Mouse (Mus musculus): ENCODE results near the gene Tmem126a. TPM values are rescaled to one million over a fixed set of nuclear protein-coding genes. Genes with fewer than 3 reads are reported as not detected.

Gene Tmem126a
- polyA plus RNA-seq, 1 experiment from 2014 or later: 112 TPM

DNA sequence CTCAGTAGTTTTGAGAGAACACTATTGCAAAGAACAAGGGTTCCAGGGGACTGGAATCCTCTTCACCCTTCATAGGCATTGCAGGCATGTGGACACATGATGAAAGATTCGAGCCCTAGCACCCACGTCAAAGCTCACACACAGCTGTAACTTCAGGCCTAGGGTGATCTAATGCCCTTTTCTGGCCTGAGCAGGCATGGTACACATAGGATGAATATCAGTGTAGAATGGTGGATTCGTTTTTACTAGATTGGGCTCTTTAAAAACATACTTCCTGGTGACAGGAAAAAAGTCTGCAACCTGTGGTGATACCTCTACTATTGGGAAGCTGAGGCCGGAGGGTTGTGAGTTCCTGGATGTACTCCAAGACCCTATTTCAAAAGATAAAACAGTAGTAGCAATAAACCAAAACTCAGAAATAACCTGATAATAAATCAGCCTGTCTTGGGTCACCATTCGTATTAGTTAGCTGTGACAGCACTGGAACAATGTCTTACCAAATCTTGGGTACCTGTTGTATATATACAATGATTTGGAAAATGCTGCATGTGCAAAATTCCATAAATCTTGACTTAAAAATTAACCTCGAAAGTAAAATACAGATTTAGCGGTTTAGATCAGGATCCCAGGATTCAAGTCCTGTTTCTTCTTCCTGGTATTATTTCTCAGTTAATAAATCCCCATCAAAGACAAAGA, 732 bp downstream of the Tmem126a start:
- WGBS: 34% methylated on average over 7 of the region's 7 CpGs
- Histone ChIP-seq H3K4me2 (ENCODE audit: low read length) (peak overlapping the region; percentile 52), H3K4me3 (replicated peaks; ENCODE audit: low read length) (peak overlapping the region; percentile 88), H3K36me3 (ENCODE audit: control insufficient read depth, insufficient read depth) (peaks cover 6% of the 10 kb centered on the region; the same call in 1 of the 2 replicates), H3K27ac (ENCODE audit: low read length) (peak overlapping the region; percentile 83; the same call in 1 of the 2 replicates), H3K9me3 (ENCODE audit: control insufficient read depth, low read length) (no peaks in the 10 kb centered on the region), H3K27me3 (replicated peaks; ENCODE audit: control insufficient read depth, insufficient read depth, low read length) (no peaks in the 10 kb centered on the region), H3K9ac (replicated peaks; ENCODE audit: low read depth, low read length) (peak overlapping the region; percentile 72), H3K4me1 (replicated peaks; ENCODE audit: control insufficient read depth, insufficient read depth, low read length) (peaks cover 13% of the 10 kb centered on the region)
- ATAC-seq: no peak

DNA sequence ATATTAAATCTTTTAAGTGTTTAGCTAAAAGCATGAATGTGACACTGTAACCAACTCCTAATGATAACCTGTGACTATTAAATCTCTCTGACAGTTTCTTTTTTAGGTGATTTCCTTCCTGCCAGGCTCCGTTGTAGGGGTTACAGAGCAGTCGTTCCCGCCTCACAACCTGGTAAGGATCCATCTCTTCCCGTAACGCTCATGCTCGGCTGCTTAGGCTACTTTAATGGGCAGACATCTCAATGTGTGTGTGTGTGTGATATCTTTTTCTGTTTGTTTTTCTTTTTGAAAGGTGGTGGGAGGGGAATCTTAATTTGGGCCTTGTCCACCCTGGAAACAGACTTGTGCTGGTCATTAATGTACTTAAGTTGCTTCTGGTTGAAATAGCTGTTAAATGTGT, 12.8 kb downstream of the Tmem126a start:
- Histone ChIP-seq H3K36me3 (ENCODE audit: control insufficient read depth, insufficient read depth) (peaks cover 8% of the 10 kb centered on the region; the same call in 1 of the 2 replicates), H3K4me1 (replicated peaks; ENCODE audit: control insufficient read depth, insufficient read depth, low read length) (peaks cover 4% of the 10 kb centered on the region; the same call in 1 of the 2 replicates), H3K27me3 (replicated peaks; ENCODE audit: control insufficient read depth, insufficient read depth, low read length) (no peaks in the 10 kb centered on the region), H3K4me3 (replicated peaks; ENCODE audit: low read length) (peak overlapping the region; percentile 99), H3K27ac (ENCODE audit: low read length) (no peak overlapping the region), H3K9ac (replicated peaks; ENCODE audit: low read depth, low read length) (peak overlapping the region; percentile 98), H3K4me2 (ENCODE audit: low read length) (peak overlapping the region; percentile 81), H3K9me3 (ENCODE audit: control insufficient read depth, low read length) (no peaks in the 10 kb centered on the region)
- WGBS: under 1% methylated on average over 6 of the region's 6 CpGs
- ATAC-seq: no peak

DNA sequence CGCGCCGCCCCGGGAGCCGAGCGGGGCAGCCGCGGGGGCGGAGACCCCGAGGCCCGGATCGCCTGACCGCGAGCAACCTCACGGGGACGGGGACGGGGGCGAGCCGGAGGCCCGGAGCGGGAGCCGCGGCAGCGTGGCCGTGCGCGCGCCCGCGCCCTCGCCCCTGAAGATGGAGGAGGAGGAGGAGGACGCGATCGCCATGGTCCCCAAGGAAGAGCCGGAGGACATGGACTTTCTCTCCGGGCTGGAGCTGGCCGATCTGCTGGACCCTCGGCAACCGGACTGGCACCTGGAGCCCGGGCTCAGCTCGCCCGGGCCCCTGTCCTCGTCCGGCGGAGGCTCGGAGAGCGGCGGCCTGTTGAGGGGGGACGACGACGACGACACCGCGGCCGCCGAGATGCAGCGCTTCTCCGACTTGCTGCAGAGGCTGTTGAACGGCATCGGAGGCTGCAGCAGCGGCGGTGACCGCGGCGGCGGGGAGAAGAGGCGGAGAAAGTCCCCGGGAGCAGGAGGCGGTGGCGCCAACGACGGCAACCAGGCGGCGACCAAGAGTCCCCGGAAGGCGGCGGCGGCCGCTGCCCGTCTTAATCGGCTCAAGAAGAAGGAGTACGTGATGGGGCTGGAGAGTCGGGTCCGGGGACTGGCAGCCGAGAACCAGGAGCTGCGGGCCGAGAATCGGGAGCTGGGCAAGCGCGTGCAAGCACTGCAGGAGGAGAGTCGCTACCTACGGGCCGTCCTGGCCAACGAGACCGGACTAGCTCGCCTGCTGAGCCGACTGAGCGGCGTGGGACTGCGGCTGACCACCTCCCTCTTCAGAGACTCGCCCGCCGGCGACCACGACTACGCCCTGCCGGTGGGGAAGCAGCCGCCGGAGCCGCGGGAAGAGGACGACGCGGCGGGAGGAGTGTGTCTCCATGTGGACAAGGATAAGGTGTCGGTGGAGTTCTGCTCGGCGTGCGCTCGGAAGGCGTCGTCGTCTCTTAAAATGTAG, 13.6 kb downstream of the Tmem126a start:
- under 1% methylated on average over 107 of the region's 123 CpGs for WGBS
- Histone ChIP-seq H3K4me1 (replicated peaks; ENCODE audit: control insufficient read depth, insufficient read depth, low read length) (peaks cover 4% of the 10 kb centered on the region; the same call in 1 of the 2 replicates), H3K4me2 (ENCODE audit: low read length) (peak overlapping the region; percentile 81), H3K36me3 (ENCODE audit: control insufficient read depth, insufficient read depth) (peaks cover 5% of the 10 kb centered on the region; the same call in 1 of the 2 replicates), H3K4me3 (replicated peaks; ENCODE audit: low read length) (peak overlapping the region; percentile 99), H3K9me3 (ENCODE audit: control insufficient read depth, low read length) (no peaks in the 10 kb centered on the region), H3K27me3 (replicated peaks; ENCODE audit: control insufficient read depth, insufficient read depth, low read length) (no peaks in the 10 kb centered on the region), H3K9ac (replicated peaks; ENCODE audit: low read depth, low read length) (peak overlapping the region; percentile 98), H3K27ac (ENCODE audit: low read length) (peak overlapping the region; percentile 97)
- peak; percentile 61 for ATAC-seq

DNA sequence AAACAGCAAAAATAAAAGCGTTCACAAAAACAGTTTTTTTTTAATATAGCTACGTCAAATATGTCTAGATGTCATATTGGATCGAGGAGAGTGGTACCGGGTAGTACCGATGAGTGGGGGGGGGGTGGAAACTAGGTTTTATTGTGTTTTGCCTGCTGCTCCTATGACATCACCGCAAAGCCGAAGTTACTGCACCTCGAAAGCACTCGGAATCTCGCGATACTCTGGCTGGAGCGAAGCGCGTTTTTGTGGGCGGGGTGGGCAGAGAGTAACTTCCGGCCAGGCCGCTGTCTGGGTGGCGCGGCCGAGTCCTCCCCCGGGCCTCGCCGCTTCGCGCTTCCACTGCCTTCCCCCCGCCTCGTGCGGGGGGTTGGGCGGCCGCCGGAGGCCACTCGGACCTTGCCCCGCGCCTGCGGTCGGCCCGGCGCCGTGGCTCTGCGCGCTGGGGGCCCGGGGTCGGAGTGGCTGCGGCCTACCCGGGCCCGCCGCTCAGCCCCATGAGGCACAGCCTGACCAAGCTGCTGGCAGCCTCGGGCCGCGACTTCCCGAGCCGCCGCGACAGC, 14.4 kb downstream of the Tmem126a start, which contains the start of gene Crebzf:
Gene Crebzf, plus strand, starts transcription at position 212 of the 563 bp plus-strand sequence.
- Histone ChIP-seq H3K4me1 (replicated peaks; ENCODE audit: control insufficient read depth, insufficient read depth, low read length) (peaks cover 4% of the 10 kb centered on the region; the same call in 1 of the 2 replicates), H3K9ac (replicated peaks; ENCODE audit: low read depth, low read length) (peak within 1 kb of the TSS; percentile 98), H3K27ac (ENCODE audit: low read length) (peak within 1 kb of the TSS; percentile 97), H3K27me3 (replicated peaks; ENCODE audit: control insufficient read depth, insufficient read depth, low read length) (no peaks in the 10 kb centered on the region), H3K9me3 (ENCODE audit: control insufficient read depth, low read length) (no peaks in the 10 kb centered on the region), H3K4me3 (replicated peaks; ENCODE audit: low read length) (peak within 1 kb of the TSS; percentile 99), H3K36me3 (ENCODE audit: control insufficient read depth, insufficient read depth) (peaks cover 4% of the 10 kb centered on the region; the same call in 1 of the 2 replicates), H3K4me2 (ENCODE audit: low read length) (peak within 1 kb of the TSS; percentile 81)
- peak; percentile 98 for ATAC-seq
- WGBS: under 1% methylated on average over 49 of the region's 54 CpGs

DNA sequence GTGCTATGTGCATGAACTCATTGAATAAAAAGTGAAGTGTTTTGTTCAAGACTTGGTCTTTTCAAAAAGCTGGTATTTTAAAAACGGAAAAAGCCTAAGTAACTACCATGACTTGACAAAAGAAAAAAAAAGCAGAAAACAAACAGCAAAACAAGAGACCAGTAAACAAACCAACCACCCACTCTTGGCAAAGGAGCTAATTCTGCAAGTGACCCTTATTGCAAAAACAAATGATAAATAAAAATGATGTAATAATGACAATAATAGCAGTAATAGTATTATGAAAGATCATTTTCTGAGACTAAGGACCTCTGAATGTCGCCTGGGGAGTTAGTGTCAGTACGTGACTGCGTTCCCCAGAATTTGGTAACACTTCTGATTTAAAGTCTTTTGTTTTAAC, 15.0 kb downstream of the Tmem126a start:
- 0% methylated on average over 4 of the region's 4 CpGs for WGBS
- ATAC-seq: peak; percentile 18
- H3K9ac ChIP-seq (replicated peaks; ENCODE audit: low read depth, low read length): peak overlapping the region; percentile 65
- no peaks in the 10 kb centered on the region for H3K9me3 ChIP-seq (ENCODE audit: control insufficient read depth, low read length)
- peaks cover under 1% of the 10 kb centered on the region; the same call in 1 of the 2 replicates for H3K36me3 ChIP-seq (ENCODE audit: control insufficient read depth, insufficient read depth)
- H3K27ac ChIP-seq (ENCODE audit: low read length): peak overlapping the region; percentile 97
- peaks cover 4% of the 10 kb centered on the region; the same call in 1 of the 2 replicates for H3K4me1 ChIP-seq (replicated peaks; ENCODE audit: control insufficient read depth, insufficient read depth, low read length)
- no peaks in the 10 kb centered on the region for H3K27me3 ChIP-seq (replicated peaks; ENCODE audit: control insufficient read depth, insufficient read depth, low read length)
- H3K4me3 ChIP-seq (replicated peaks; ENCODE audit: low read length): peak overlapping the region; percentile 99
- peak overlapping the region; percentile 69 for H3K4me2 ChIP-seq (ENCODE audit: low read length)

DNA sequence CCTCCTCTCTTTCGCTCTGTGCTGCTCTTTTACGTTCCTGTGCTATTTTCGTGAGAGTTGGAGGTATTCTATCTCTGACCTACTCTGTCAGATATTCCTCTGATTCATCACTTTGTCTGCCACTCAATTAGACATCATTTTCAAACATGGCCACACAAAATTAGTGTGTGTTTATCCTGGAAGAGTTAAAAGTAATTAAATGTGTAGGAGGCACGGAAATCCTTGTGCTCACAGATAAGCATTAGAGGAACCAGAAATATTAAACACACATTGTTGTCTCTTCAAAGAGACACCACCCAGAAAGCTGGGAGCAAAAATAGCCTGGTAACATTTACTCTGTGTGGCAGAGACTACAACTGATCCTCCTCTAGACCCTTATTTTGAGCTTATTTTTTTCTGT, 17.0 kb downstream of the Tmem126a start:
- no peak overlapping the region for H3K9ac ChIP-seq (replicated peaks; ENCODE audit: low read depth, low read length)
- ATAC-seq: no peak

DNA sequence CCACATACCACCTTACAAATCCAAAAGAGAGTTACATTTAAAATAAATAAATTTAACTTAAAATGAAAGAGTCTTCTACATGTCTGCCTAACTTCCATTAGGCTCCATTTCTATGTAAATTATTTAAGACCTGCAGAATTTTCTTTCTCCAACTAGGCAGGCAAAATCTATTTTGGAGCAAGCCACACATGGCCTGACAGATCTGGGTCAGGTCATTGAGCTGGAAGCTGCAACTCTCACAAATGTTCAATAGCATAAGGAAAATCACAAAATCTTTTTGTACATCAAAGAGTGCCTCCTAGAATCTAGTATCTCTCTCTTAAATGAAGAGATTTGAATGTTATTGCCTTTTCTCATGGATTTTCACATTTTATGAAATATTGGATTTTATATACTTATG, 24.8 kb downstream of the Tmem126a start:
- Histone ChIP-seq H3K4me1 (replicated peaks; ENCODE audit: control insufficient read depth, insufficient read depth, low read length) (no peaks in the 10 kb centered on the region), H3K27ac (ENCODE audit: low read length) (no peak overlapping the region), H3K9ac (replicated peaks; ENCODE audit: low read depth, low read length) (no peak overlapping the region), H3K27me3 (replicated peaks; ENCODE audit: control insufficient read depth, insufficient read depth, low read length) (no peaks in the 10 kb centered on the region), H3K36me3 (ENCODE audit: control insufficient read depth, insufficient read depth) (no peaks in the 10 kb centered on the region), H3K4me2 (ENCODE audit: low read length) (no peak overlapping the region), H3K9me3 (ENCODE audit: control insufficient read depth, low read length) (no peaks in the 10 kb centered on the region), H3K4me3 (replicated peaks; ENCODE audit: low read length) (no peak overlapping the region)
- ATAC-seq: no peak

More for the DNA sequence above, 17.0 kb downstream of the Tmem126a start:
- WGBS: 89% methylated on average over 4 of the region's 4 CpGs
- no peaks in the 10 kb centered on the region for H3K9me3 ChIP-seq (ENCODE audit: control insufficient read depth, low read length)
- no peaks in the 10 kb centered on the region for H3K27me3 ChIP-seq (replicated peaks; ENCODE audit: control insufficient read depth, insufficient read depth, low read length)
- H3K4me1 ChIP-seq (replicated peaks; ENCODE audit: control insufficient read depth, insufficient read depth, low read length): 0 out of 2 replicates have a peak, but pooled peaks cover 2% of the 10 kb centered on the region
- H3K4me2 ChIP-seq (ENCODE audit: low read length): no peak overlapping the region
- no peak overlapping the region for H3K27ac ChIP-seq (ENCODE audit: low read length)
- H3K4me3 ChIP-seq (replicated peaks; ENCODE audit: low read length): no peak overlapping the region
- H3K36me3 ChIP-seq (ENCODE audit: control insufficient read depth, insufficient read depth): no peaks in the 10 kb centered on the region

DNA sequence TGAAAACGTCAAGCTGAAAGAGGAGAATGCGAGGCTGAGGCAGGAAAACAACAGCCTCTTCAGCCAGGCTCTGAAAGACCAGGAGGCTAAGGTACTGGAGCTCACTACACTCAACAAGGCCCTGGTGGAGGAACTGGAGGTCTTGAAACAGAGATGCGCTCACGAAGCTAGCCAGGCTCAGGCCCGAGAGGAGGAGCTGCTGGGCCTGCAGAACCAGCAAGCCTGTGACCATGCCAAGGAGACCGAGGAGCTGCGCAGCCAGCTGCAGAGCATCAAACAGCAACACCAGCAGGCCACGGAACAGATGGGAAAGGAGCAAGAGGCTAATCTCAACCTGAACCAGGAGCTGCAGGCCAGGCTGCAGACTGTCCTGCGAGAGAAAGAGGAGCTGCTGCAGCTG, 30.0 kb downstream of the Tmem126a start:
- H3K27me3 ChIP-seq (replicated peaks; ENCODE audit: control insufficient read depth, insufficient read depth, low read length): no peaks in the 10 kb centered on the region
- H3K4me3 ChIP-seq (replicated peaks; ENCODE audit: low read length): peak overlapping the region; percentile 44
- H3K36me3 ChIP-seq (ENCODE audit: control insufficient read depth, insufficient read depth): no peaks in the 10 kb centered on the region
- no peaks in the 10 kb centered on the region for H3K9me3 ChIP-seq (ENCODE audit: control insufficient read depth, low read length)
- no peak overlapping the region; the same call in 1 of the 2 replicates for H3K9ac ChIP-seq (replicated peaks; ENCODE audit: low read depth, low read length)
- no peak for ATAC-seq
- H3K4me2 ChIP-seq (ENCODE audit: low read length): peak overlapping the region; percentile 76
- peaks cover 6% of the 10 kb centered on the region; the same call in 1 of the 2 replicates for H3K4me1 ChIP-seq (replicated peaks; ENCODE audit: control insufficient read depth, insufficient read depth, low read length)
- WGBS: 71% methylated on average over 9 of the region's 9 CpGs
- H3K27ac ChIP-seq (ENCODE audit: low read length): no peak overlapping the region

Measured in forebrain, embryonic 16.5 days (tissue).